Mouse (Mus musculus) kidney, postnatal 0 days (tissue): ENCODE results near the gene Asb18. TPM values are rescaled to one million over a fixed set of nuclear protein-coding genes. Genes with fewer than 3 reads are reported as not detected.

ENCODE experiments used
- ATAC-seq: fragments of 200-750 bp; cut with Nextera tagmentation; replicated peaks from 2 replicates; pipeline ENCODE4 v1.8.0; 2017; ENCODE audit warnings: low read depth, moderate number of reproducible peaks, moderate TSS enrichment, moderate library complexity; ENCODE audit not compliant: low FRiP score
- DNase-seq: peaks from one replicate; pipeline ENCODE4 v3.0.0-alpha.2; 2016; ENCODE audit warnings: low spot score
- H3K27ac ChIP-seq: fragments of 300-500 bp; sonication (generic); 2 replicates; pipeline ENCODE4 v1.5.1; 2014; ENCODE audit warnings: mild to moderate bottlenecking
- H3K27me3 ChIP-seq: fragments of 300-500 bp; sonication (generic); 2 replicates; pipeline ENCODE4 v1.6.1; 2014; ENCODE audit warnings: low read length, mixed read lengths; ENCODE audit not compliant: insufficient read depth
- H3K36me3 ChIP-seq: fragments of 300-500 bp; sonication (generic); 2 replicates; pipeline ENCODE4 v1.6.1; 2014; ENCODE audit warnings: low read length, mixed read lengths; ENCODE audit not compliant: insufficient read depth
- H3K4me1 ChIP-seq: fragments of 300-500 bp; sonication (generic); replicated peaks from 2 replicates; pipeline ENCODE4 v1.6.1; 2014; ENCODE audit warnings: antibody characterized with exemption, low read length, mixed read lengths; ENCODE audit not compliant: insufficient read depth
- H3K4me2 ChIP-seq: fragments of 300-500 bp; sonication (generic); 2 replicates; pipeline ENCODE4 v1.6.1; 2014; ENCODE audit warnings: mild to moderate bottlenecking, low read length, moderate library complexity, mixed read lengths
- H3K4me3 ChIP-seq: fragments of 300-500 bp; sonication (generic); replicated peaks from 2 replicates; pipeline ENCODE4 v1.5.1; 2014; ENCODE audit warnings: low read depth, low read length
- H3K9ac ChIP-seq: fragments of 300-500 bp; sonication (generic); 2 replicates; pipeline ENCODE4 v1.6.1; 2014; ENCODE audit warnings: low read depth, low read length
- H3K9me3 ChIP-seq: fragments of 300-500 bp; sonication (generic); replicated peaks from 2 replicates; pipeline ENCODE4 v1.6.1; 2016; ENCODE audit warnings: low read length, inconsistent platforms, mixed read lengths
- CTCF ChIP-seq: IDR thresholded peaks from 2 replicates; pipeline ENCODE4 v1.5.1; 2016; ENCODE audit warnings: antibody characterized with exemption, low read depth, mild to moderate bottlenecking, moderate library complexity
- WGBS: fragments of 180-500 bp; shearing (Covaris S2); extraction: QIAGEN DNeasy Blood & Tissue Kit; methylation state at CpG from one replicate; pipeline ENCODE4 v1.1.7; 2014; 5-methylcytosine and 5-hydroxymethylcytosine counted together
- polyA plus RNA-seq: library from polyadenylated mRNA; unstranded; fragments of >200 nt; fragmentation: Nextera tagmentation; extraction: Ambion mirVana; gene quantifications from 2 replicates; pipeline ENCODE4 v1.2.1, GENCODE M21; 2015

Asb18 gene
- polyA plus RNA-seq, 1 experiment from 2014 or later = not detected

DNA sequence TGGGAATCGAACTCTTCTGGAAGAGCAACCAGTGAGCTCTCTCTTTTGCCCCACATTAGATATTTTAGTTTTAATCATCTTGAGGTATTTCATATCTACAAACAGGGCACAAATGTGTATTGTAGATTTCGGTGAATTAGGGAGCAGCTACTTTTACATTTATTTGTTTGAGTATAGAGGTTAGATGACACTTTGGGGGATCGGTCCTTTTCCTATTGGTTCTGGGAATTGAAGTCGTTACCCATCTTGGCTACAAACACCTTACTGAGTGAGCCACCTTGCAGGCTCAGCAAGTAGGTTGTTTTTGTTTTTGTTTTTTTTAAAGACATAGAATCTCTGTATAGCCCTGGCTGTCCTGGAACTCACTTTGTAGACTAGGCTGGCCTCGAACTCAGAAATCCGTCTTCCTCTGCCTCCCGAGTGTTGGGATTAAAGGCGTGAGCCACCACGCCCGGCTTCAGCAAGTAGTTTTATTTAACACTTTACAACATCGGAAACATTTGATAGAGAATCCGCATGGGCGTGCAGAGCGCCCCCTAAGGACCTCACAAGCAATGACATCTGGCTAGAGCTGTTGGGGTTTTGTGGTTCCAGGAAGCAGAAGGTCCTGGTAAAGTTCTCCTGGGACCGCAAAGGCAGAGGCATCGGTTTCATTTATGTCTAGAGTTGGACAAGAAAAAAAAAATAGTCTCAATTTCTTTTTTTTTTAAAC, 75.4 kb downstream of the Asb18 start:
- H3K36me3 ChIP-seq = no peaks in the 10 kb centered on the region
- H3K4me3 ChIP-seq = no peak overlapping the region
- no peak overlapping the region for H3K27ac ChIP-seq
- no peak for ATAC-seq
- DNase-seq = no peak
- peaks cover 82% of the 10 kb centered on the region for H3K27me3 ChIP-seq
- TF ChIP-seq CTCF = peak; percentile 48
- peaks cover 4% of the 10 kb centered on the region; the same call in 1 of the 2 replicates for H3K4me1 ChIP-seq
- no peak overlapping the region for H3K9ac ChIP-seq
- WGBS = 37% methylated on average over 16 of the region's 16 CpGs
- H3K9me3 ChIP-seq = no peaks in the 10 kb centered on the region
- H3K4me2 ChIP-seq = no peak overlapping the region

- Histone ChIP-seq H3K36me3 (no peaks in the 10 kb centered on the region), H3K4me1 (peaks cover 12% of the 10 kb centered on the region; the same call in 1 of the 2 replicates), H3K9ac (no peak overlapping the region), H3K4me3 (no peak overlapping the region), H3K9me3 (no peaks in the 10 kb centered on the region), H3K4me2 (no peak overlapping the region), H3K27ac (no peak overlapping the region), H3K27me3 (peaks cover 81% of the 10 kb centered on the region)
- TF ChIP-seq CTCF = no peak
- no peak for ATAC-seq
- no peak for DNase-seq
- 3% methylated on average over 29 of the region's 29 CpGs for WGBS
Observed at GRCm38 (mm10) chr1:89935493-89936348, 78.7 kb downstream of the Asb18 start.

DNA sequence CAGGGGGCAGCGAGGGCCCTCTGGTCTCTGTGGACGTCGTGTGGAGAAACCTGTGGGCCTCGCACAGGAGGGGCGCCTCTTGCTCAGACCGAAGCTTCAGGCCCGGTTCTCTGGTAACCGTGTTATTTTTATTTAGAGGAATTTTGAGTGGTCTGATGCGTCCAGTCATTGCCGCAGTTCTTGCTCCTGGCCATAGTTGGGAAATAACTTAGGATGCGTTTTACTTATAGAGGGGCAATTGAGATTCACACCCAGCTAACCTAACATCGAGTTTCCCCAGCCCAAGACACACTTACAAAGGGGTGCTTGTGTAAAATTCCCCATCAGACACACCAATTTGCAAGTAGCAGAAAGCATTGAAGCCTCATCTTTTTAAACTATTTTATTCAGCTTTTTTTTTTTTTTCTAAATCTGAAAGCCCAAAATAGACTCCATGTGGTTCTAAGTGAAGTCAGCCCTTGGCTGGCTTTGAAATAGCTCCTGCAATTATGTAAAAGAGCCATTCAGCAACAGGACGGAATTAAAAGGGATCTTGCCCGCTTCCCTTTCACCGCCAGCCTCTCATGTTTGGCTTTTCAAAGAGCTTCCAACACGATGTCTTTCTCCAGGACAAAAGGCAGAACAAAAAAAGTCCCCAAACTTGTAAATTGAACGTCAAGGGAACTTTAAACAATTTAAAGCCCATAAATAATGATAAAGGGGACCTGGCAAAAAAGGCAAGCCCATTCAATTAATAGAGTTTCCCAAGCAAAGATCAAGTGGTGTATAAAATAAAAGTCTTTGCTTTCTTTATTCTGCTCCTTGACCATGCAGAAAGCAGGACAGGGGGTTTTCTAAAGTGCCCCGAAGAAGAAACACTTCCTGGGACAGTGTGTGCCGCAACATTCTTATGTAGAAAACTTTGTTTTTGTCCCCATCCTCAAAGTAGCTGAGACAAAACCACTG, 79.9 kb downstream of the Asb18 start:
- 13% methylated on average over 19 of the region's 19 CpGs for WGBS
- H3K4me1 ChIP-seq = peaks cover 17% of the 10 kb centered on the region; the same call in 1 of the 2 replicates
- ATAC-seq (no peak), DNase-seq (no peak)
- TF ChIP-seq CTCF = no peak
- H3K9ac ChIP-seq = no peak overlapping the region
- H3K27ac ChIP-seq = no peak overlapping the region
- no peak overlapping the region for H3K4me2 ChIP-seq
- no peaks in the 10 kb centered on the region for H3K36me3 ChIP-seq
- no peaks in the 10 kb centered on the region for H3K9me3 ChIP-seq
- peaks cover 81% of the 10 kb centered on the region for H3K27me3 ChIP-seq
- H3K4me3 ChIP-seq = no peak overlapping the region

DNA sequence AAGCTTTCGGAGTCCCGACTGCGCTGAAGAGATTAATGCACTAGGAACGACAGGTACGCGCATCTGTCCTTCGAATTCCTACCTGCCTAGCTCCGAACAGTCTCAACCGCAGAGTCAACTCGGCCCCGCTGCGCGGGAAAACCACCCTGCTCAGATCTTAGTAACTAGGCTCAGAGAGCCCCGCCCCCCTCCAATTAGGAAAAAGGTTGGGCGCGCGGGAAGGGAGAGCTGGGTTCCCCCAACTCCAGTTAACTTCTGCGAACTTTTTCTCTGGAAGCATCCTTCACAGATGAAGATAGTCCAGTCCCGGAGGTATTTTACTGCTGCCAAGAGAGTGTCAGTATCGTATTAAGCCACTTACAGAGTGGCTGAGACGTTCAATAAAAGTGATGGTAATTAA, 80.7 kb downstream of the Asb18 start:
- DNase-seq = no peak
- no peaks in the 10 kb centered on the region for H3K9me3 ChIP-seq

GRCm38 (mm10) chr1:89933028-89933427, 81.4 kb downstream of the Asb18 start:
- Histone ChIP-seq H3K27me3 (peaks cover 89% of the 10 kb centered on the region), H3K4me2 (no peak overlapping the region), H3K36me3 (no peaks in the 10 kb centered on the region), H3K4me3 (no peak overlapping the region), H3K27ac (no peak overlapping the region), H3K9me3 (no peaks in the 10 kb centered on the region), H3K9ac (no peak overlapping the region), H3K4me1 (peaks cover 24% of the 10 kb centered on the region; the same call in 1 of the 2 replicates)
- no peak for DNase-seq
- no peak for TF ChIP-seq CTCF
- no peak for ATAC-seq
- 15% methylated on average over 6 of the region's 6 CpGs for WGBS

More for the DNA sequence above, 80.7 kb downstream of the Asb18 start:
- Histone ChIP-seq H3K27me3 (peaks cover 84% of the 10 kb centered on the region), H3K9ac (no peak overlapping the region), H3K36me3 (no peaks in the 10 kb centered on the region), H3K4me1 (peaks cover 22% of the 10 kb centered on the region; the same call in 1 of the 2 replicates), H3K4me2 (no peak overlapping the region), H3K4me3 (no peak overlapping the region), H3K27ac (no peak overlapping the region)
- 4% methylated on average over 21 of the region's 21 CpGs for WGBS
- TF ChIP-seq CTCF = no peak
- no peak for ATAC-seq
